17 mouse cellular contexts compared by ENCODE assay signal in genomic region chr15:51271632-51272312, GRCm38 (mm10).
A peak's percentile ranks its signal among the peaks of the same experiment; 100 is the strongest.
DNase-seq lines count a peak whose midpoint lies in the region; ATAC-seq lines count a peak whose summit lies in the region.
"Had no signal": no experiment of that assay in that cellular context is flagged by ENCODE, and none has a peak within 500 bp of the region (broad histone marks: within the 10 kb centered on the region; RNA-seq: fewer than 3 reads in every experiment).

No protein-coding gene starts in this region.

- H3K36me3 ChIP-seq in hindbrain, embryonic 15.5 days: no peaks in the 10 kb centered on the region
- H3K36me3 ChIP-seq in hindbrain, embryonic 13.5 days: no peaks in the 10 kb centered on the region
- H3K36me3 ChIP-seq: heart, embryonic 15.5 days; liver, embryonic 13.5 days had no signal

- 85% methylated on average over 9 of the region's 9 CpGs for WGBS in hindbrain, embryonic 15.5 days
- 89% methylated on average over 9 of the region's 9 CpGs for WGBS in hindbrain, embryonic 13.5 days

- H3K9ac ChIP-seq in hindbrain, embryonic 15.5 days: no peak overlapping the region
- H3K9ac ChIP-seq in hindbrain, embryonic 13.5 days: no peak overlapping the region
- H3K9ac ChIP-seq: heart, embryonic 15.5 days; liver, embryonic 13.5 days had no signal

- H3K9me3 ChIP-seq in hindbrain, embryonic 15.5 days: no peaks in the 10 kb centered on the region
- H3K9me3 ChIP-seq in hindbrain, embryonic 13.5 days: no peaks in the 10 kb centered on the region
- H3K9me3 ChIP-seq: heart, embryonic 15.5 days had no signal

- H3K27me3 ChIP-seq in hindbrain, embryonic 15.5 days: no peaks in the 10 kb centered on the region
- no peaks in the 10 kb centered on the region for H3K27me3 ChIP-seq in hindbrain, embryonic 13.5 days
- H3K27me3 ChIP-seq: heart, embryonic 15.5 days; liver, embryonic 13.5 days; megakaryocyte, embryonic 14.5 days had no signal

- intact Hi-C loops in gastrocnemius, postnatal 14 days (cut with DNase I; ENCODE audit: low total_unique reads): no loop called here
- intact Hi-C loops in left cerebral cortex, postnatal 25 days (cut with DNase I): no loop called here

- ATAC-seq in hindbrain, embryonic 15.5 days (ENCODE audit: low FRiP score, low read depth): peak; percentile 66; the same call in 1 of the 2 replicates
- no peak for ATAC-seq in hindbrain, embryonic 13.5 days (ENCODE audit: low FRiP score)
- ATAC-seq: midbrain, embryonic 16.5 days had no signal

- no peaks in the 10 kb centered on the region for H3K4me1 ChIP-seq in hindbrain, embryonic 15.5 days (replicated peaks)
- no peaks in the 10 kb centered on the region for H3K4me1 ChIP-seq in hindbrain, embryonic 13.5 days (replicated peaks)
- H3K4me1 ChIP-seq: heart, embryonic 15.5 days; liver, embryonic 13.5 days; megakaryocyte, embryonic 14.5 days had no signal

- H3K4me3 ChIP-seq in hindbrain, embryonic 15.5 days: no peak overlapping the region
- no peak overlapping the region for H3K4me3 ChIP-seq in hindbrain, embryonic 13.5 days
- H3K4me3 ChIP-seq: heart, embryonic 15.5 days; liver, embryonic 13.5 days; megakaryocyte, embryonic 14.5 days had no signal

- H3K27ac ChIP-seq in hindbrain, embryonic 15.5 days (replicated peaks): no peak overlapping the region
- H3K27ac ChIP-seq in hindbrain, embryonic 13.5 days: no peak overlapping the region
- H3K27ac ChIP-seq: heart, embryonic 15.5 days; liver, embryonic 13.5 days had no signal

- H3K4me2 ChIP-seq in hindbrain, embryonic 15.5 days: no peak overlapping the region
- no peak overlapping the region for H3K4me2 ChIP-seq in hindbrain, embryonic 13.5 days
- H3K4me2 ChIP-seq: heart, embryonic 15.5 days; liver, embryonic 13.5 days had no signal

- peak; percentile 33 for DNase-seq in gastrocnemius, adult 18-20 months (ENCODE audit: low spot score)
- DNase-seq in gastrocnemius, postnatal 14 days: no peak
- DNase-seq in right cerebral cortex, postnatal 10 days (ENCODE audit: low spot score in 2 of 2): peak; percentile 20 to 23
- no peak for DNase-seq in right cerebral cortex, postnatal 4 days
- peak; percentile 64 for DNase-seq in skeletal muscle tissue, adult 2 months (ENCODE audit: low read depth, low spot score)
- DNase-seq in left cerebral cortex, postnatal 25 days (ENCODE audit: low spot score in 2 of 2): no peak
- DNase-seq: adrenal gland, postnatal 25 days; kidney, adult 2 months; kidney, postnatal 14 days; liver, embryonic 13.5 days; spleen, adult 18-20 months; thymus, adult 18-20 months had no signal

Comparison
In these comparisons a context has a peak if more than half of its experiments do, and no peak if none do; other contexts are left out.
1. DNase-seq: peak in gastrocnemius, adult 18-20 months (single experiment), right cerebral cortex, postnatal 10 days (2 of 2) and skeletal muscle tissue, adult 2 months (single experiment); none in gastrocnemius, postnatal 14 days (single experiment), right cerebral cortex, postnatal 4 days (single experiment) and left cerebral cortex, postnatal 25 days (0 of 2).